In the genomic region with DNA sequence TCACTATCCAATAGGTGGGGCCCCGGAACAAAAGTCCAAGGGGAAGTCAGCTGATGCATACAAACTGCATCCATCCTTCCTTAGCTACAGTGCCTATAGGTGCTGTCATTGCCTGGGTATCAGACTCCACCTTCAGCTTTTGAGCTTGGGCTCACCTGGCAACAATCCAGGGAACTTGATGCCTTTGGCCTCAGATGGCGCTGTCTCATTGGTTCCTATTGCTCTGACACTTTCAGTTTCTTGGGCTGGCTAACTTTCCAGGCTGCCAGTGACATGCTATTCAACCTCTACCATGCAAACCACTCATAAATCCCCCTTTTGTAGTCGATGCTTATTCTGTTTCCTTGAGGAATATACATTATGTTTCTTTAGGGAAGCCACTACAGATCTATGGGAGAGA, we compare ENCODE assay signal across 29 mouse cellular contexts. TPM values are rescaled to one million over a fixed set of nuclear protein-coding genes. Genes with fewer than 3 reads are reported as not detected.
DNase-seq lines count a peak whose midpoint lies in the region; ATAC-seq and TF ChIP-seq lines count a peak whose summit lies in the region.
"Had no signal": no experiment of that assay in that cellular context is flagged by ENCODE, and none has a peak within 500 bp of the region (broad histone marks: within the 10 kb centered on the region; RNA-seq: fewer than 3 reads in every experiment).

No protein-coding gene starts in this region.

- no peaks in the 10 kb centered on the region for H3K9me3 ChIP-seq in lung, embryonic 14.5 days (ENCODE audit: low read depth, low read length)
- no peaks in the 10 kb centered on the region for H3K9me3 ChIP-seq in limb, embryonic 10.5 days (replicated peaks)
- H3K9me3 ChIP-seq: embryonic facial prominence, embryonic 12.5 days; intestine, embryonic 15.5 days; limb, embryonic 12.5 days; liver, embryonic 12.5 days; lung, embryonic 15.5 days; midbrain, embryonic 12.5 days; neural tube, embryonic 15.5 days had no signal

- whole genome bisulfite sequencing in lung, embryonic 14.5 days = 69% methylated on average over 3 of the region's 3 CpGs
- WGBS in limb, embryonic 10.5 days = 68% methylated on average over 3 of the region's 3 CpGs

- TF ChIP-seq CTCF in lung, embryonic 14.5 days (IDR thresholded peaks at IDR 0.05; ENCODE audit: low read depth) = no peak

- H3K4me1 ChIP-seq in lung, embryonic 14.5 days (ENCODE audit: insufficient read depth) = no peaks in the 10 kb centered on the region
- H3K4me1 ChIP-seq in limb, embryonic 10.5 days = no peaks in the 10 kb centered on the region
- H3K4me1 ChIP-seq: embryonic facial prominence, embryonic 12.5 days; intestine, embryonic 15.5 days; limb, embryonic 12.5 days; liver, embryonic 12.5 days; midbrain, embryonic 12.5 days; neural tube, embryonic 15.5 days had no signal

- H3K36me3 ChIP-seq in lung, embryonic 14.5 days (ENCODE audit: insufficient read depth) = no peaks in the 10 kb centered on the region
- no peaks in the 10 kb centered on the region for H3K36me3 ChIP-seq in limb, embryonic 10.5 days
- H3K36me3 ChIP-seq: embryonic facial prominence, embryonic 12.5 days; intestine, embryonic 15.5 days; limb, embryonic 12.5 days; liver, embryonic 12.5 days; lung, embryonic 15.5 days; midbrain, embryonic 12.5 days; neural tube, embryonic 15.5 days had no signal

- no peaks in the 10 kb centered on the region for H3K27me3 ChIP-seq in lung, embryonic 14.5 days (ENCODE audit: insufficient read depth, low read length)
- no peaks in the 10 kb centered on the region for H3K27me3 ChIP-seq in limb, embryonic 10.5 days (ENCODE audit: low read depth, poor library complexity, severe bottlenecking)
- H3K27me3 ChIP-seq: embryonic facial prominence, embryonic 12.5 days; intestine, embryonic 15.5 days; limb, embryonic 12.5 days; liver, embryonic 12.5 days; lung, embryonic 15.5 days; midbrain, embryonic 12.5 days; neural tube, embryonic 15.5 days; Patski had no signal

- H3K4me2 ChIP-seq in lung, embryonic 14.5 days = no peak overlapping the region
- H3K4me2 ChIP-seq: embryonic facial prominence, embryonic 12.5 days; hindbrain, embryonic 14.5 days; intestine, embryonic 15.5 days; limb, embryonic 12.5 days; liver, embryonic 12.5 days; lung, embryonic 15.5 days; midbrain, embryonic 12.5 days; neural tube, embryonic 15.5 days had no signal

- no peak overlapping the region for H3K4me3 ChIP-seq in lung, embryonic 14.5 days (ENCODE audit: low read depth, low read length)
- no peak overlapping the region for H3K4me3 ChIP-seq in limb, embryonic 10.5 days
- H3K4me3 ChIP-seq: embryonic facial prominence, embryonic 12.5 days; heart, adult 2 months; intestine, embryonic 15.5 days; limb, embryonic 12.5 days; liver, embryonic 12.5 days; lung, embryonic 15.5 days; midbrain, embryonic 12.5 days; neural tube, embryonic 15.5 days had no signal

- intact Hi-C loops in heart, postnatal 25 days (cut with DNase I) = no loop called here

- no peak overlapping the region for H3K9ac ChIP-seq in lung, embryonic 14.5 days
- H3K9ac ChIP-seq: embryonic facial prominence, embryonic 12.5 days; hindbrain, embryonic 14.5 days; intestine, embryonic 15.5 days; limb, embryonic 12.5 days; liver, embryonic 12.5 days; lung, embryonic 15.5 days; midbrain, embryonic 12.5 days; neural tube, embryonic 15.5 days had no signal

- peak; percentile 51 for DNase-seq in heart, adult 11 months
- no peak for DNase-seq in heart, postnatal 25 days (ENCODE audit: low spot score)
- DNase-seq in lung, embryonic 14.5 days = peak; percentile 26
- no peak for DNase-seq in lung, postnatal 25 days (ENCODE audit: low spot score)
- DNase-seq in cerebellum, postnatal 10 days = no peak
- DNase-seq in limb, embryonic 10.5 days (ENCODE audit: low spot score) = no peak
- DNase-seq: adrenal gland, postnatal 36 days; cerebellum, adult 9-11 months; gastrocnemius, postnatal 14 days; heart, adult 2 months; heart, postnatal 36 days; kidney, postnatal 14 days; right cerebral cortex, adult 18-20 months; right cerebral cortex, postnatal 4 days; thymus, postnatal 25 days had no signal

- ATAC-seq in lung, embryonic 14.5 days (ENCODE audit: insufficient read depth) = no peak
- ATAC-seq in common myeloid progenitor, adult 5-6 weeks (replicated peaks; ENCODE audit: low read depth, poor library complexity, severe bottlenecking) = peak; percentile 50
- ATAC-seq: forebrain, embryonic 16.5 days; intestine, embryonic 15.5 days; liver, embryonic 12.5 days; Patski had no signal

- no peak overlapping the region for H3K27ac ChIP-seq in lung, embryonic 14.5 days (ENCODE audit: low read depth)
- no peak overlapping the region for H3K27ac ChIP-seq in limb, embryonic 10.5 days
- H3K27ac ChIP-seq: embryonic facial prominence, embryonic 12.5 days; heart, adult 2 months; hindbrain, embryonic 14.5 days; intestine, embryonic 15.5 days; limb, embryonic 12.5 days; liver, embryonic 12.5 days; lung, embryonic 15.5 days; macrophage; midbrain, embryonic 12.5 days; neural tube, embryonic 15.5 days had no signal

RNA-seq across cellular contexts. Expression of a gene that starts 24.8 kb away (rescaled TPM):
- total RNA-seq in heart, postnatal 25 days (2021) = 1 to 10 TPM; 4.4 to 4.8 TPM
- polyA plus RNA-seq in lung, embryonic 14.5 days (2014; fragmentation: Nextera tagmentation; extraction: Ambion mirVana) = 6.1 and 6.9 TPM in 2 replicates
- 53.5 and 60.9 TPM in 2 replicates for total RNA-seq in common myeloid progenitor, adult 5-6 weeks (2017)
- polyA plus RNA-seq in limb, embryonic 10.5 days (2016; fragmentation: Nextera tagmentation; extraction: Ambion mirVana) = 4.6 and 5.2 TPM in 2 replicates

RNA-seq across cellular contexts. Expression of a gene that starts 50.5 kb away (rescaled TPM):
- not detected for total RNA-seq in heart, postnatal 25 days (2021)
- polyA plus RNA-seq in lung, embryonic 14.5 days (2014; fragmentation: Nextera tagmentation; extraction: Ambion mirVana) = not detected in 2 replicates
- 0.63 and 2.1 TPM in 2 replicates for total RNA-seq in common myeloid progenitor, adult 5-6 weeks (2017)
- polyA plus RNA-seq in limb, embryonic 10.5 days (2016; fragmentation: Nextera tagmentation; extraction: Ambion mirVana) = 0.25 TPM in 1 of 2 replicates, not detected in the other
- total RNA-seq: gastrocnemius, postnatal 14 days; layer of hippocampus, postnatal 14 days had no signal
- polyA plus RNA-seq: forebrain, embryonic 16.5 days; heart, adult 2 months; heart, embryonic 14.5 days had no signal

Comparison
In these comparisons a context has a peak if more than half of its experiments do, and no peak if none do; other contexts are left out.
1. DNase-seq: peak in heart, adult 11 months (single experiment) and lung, embryonic 14.5 days (single experiment); none in heart, postnatal 25 days (single experiment), lung, postnatal 25 days (single experiment), cerebellum, postnatal 10 days (0 of 2) and limb, embryonic 10.5 days (single experiment).